Mouse (Mus musculus): ENCODE measurements around the gene Bbs9. TPM values are rescaled to one million over a fixed set of nuclear protein-coding genes. Genes with fewer than 3 reads are reported as not detected.
"Not testable (repeated sequence)": the region's sequence is repeated elsewhere in the genome, so short reads cannot be mapped to it uniquely, and the experiment has no call there.

The Bbs9 gene
- polyA plus RNA-seq, 1 experiment = 3.3 TPM

GRCm38 (mm10) chr9:22713286-22713685 lies 237.8 kb downstream of the Bbs9 start:
- H3K79me3 ChIP-seq (ENCODE audit: low read depth); H3K4me3 ChIP-seq (ENCODE audit: insufficient read depth, poor library complexity, severe bottlenecking); H3K79me2 ChIP-seq (ENCODE audit: control insufficient read depth, insufficient read depth); H3ac ChIP-seq (ENCODE audit: control insufficient read depth, insufficient read length, low read depth); H3K27me3 ChIP-seq (ENCODE audit: control insufficient read depth, insufficient read depth, insufficient read length); H3K36me3 ChIP-seq (ENCODE audit: control insufficient read depth, insufficient read depth): not testable (repeated sequence)
- peak; percentile 20 for TF ChIP-seq CTCF (IDR thresholded peaks at IDR 0.05; ENCODE audit: control insufficient read depth, insufficient read depth, insufficient read length)

GRCm38 (mm10) chr9:22717583-22717982 lies 242.1 kb downstream of the Bbs9 start:
- Histone ChIP-seq H3K79me3 (ENCODE audit: low read depth) (no peaks in the 10 kb centered on the region), H3K27me3 (ENCODE audit: control insufficient read depth, insufficient read depth, insufficient read length) (no peaks in the 10 kb centered on the region), H3K4me3 (ENCODE audit: insufficient read depth, poor library complexity, severe bottlenecking) (no peak overlapping the region), H3K79me2 (ENCODE audit: control insufficient read depth, insufficient read depth) (no peaks in the 10 kb centered on the region), H3ac (ENCODE audit: control insufficient read depth, insufficient read length, low read depth) (no peak overlapping the region), H3K36me3 (ENCODE audit: control insufficient read depth, insufficient read depth) (no peaks in the 10 kb centered on the region)
- TF ChIP-seq MYOD1 (IDR thresholded peaks at IDR 0.05; ENCODE audit: control insufficient read depth, insufficient read length, low read depth) = no peak
- TF ChIP-seq CTCF (IDR thresholded peaks at IDR 0.05; ENCODE audit: control insufficient read depth, insufficient read depth, insufficient read length) = no peak
- TF ChIP-seq CEBPB (IDR thresholded peaks at IDR 0.05; ENCODE audit: low read depth) = no peak
- no peak for TF ChIP-seq MAX (IDR thresholded peaks at IDR 0.05)
- TF ChIP-seq FOSL1 (IDR thresholded peaks at IDR 0.05; ENCODE audit: insufficient read depth, low read length, poor library complexity, severe bottlenecking) = no peak
- TF ChIP-seq USF1 (IDR thresholded peaks at IDR 0.05; ENCODE audit: low read depth) = no peak
- no peak for TF ChIP-seq MYOG (IDR thresholded peaks at IDR 0.05; ENCODE audit: control insufficient read depth, extremely low read depth, insufficient read length)

- Histone ChIP-seq H3K4me3 (ENCODE audit: insufficient read depth, poor library complexity, severe bottlenecking) (no peak overlapping the region), H3K79me2 (ENCODE audit: control insufficient read depth, insufficient read depth) (no peaks in the 10 kb centered on the region), H3K27me3 (ENCODE audit: control insufficient read depth, insufficient read depth, insufficient read length) (no peaks in the 10 kb centered on the region), H3K79me3 (ENCODE audit: low read depth) (no peaks in the 10 kb centered on the region), H3K36me3 (ENCODE audit: control insufficient read depth, insufficient read depth) (no peaks in the 10 kb centered on the region), H3ac (ENCODE audit: control insufficient read depth, insufficient read length, low read depth) (no peak overlapping the region)
- no peak for TF ChIP-seq MYOG (IDR thresholded peaks at IDR 0.05; ENCODE audit: control insufficient read depth, extremely low read depth, insufficient read length)
- TF ChIP-seq FOSL1 (IDR thresholded peaks at IDR 0.05; ENCODE audit: insufficient read depth, low read length, poor library complexity, severe bottlenecking) = no peak
- TF ChIP-seq CTCF (IDR thresholded peaks at IDR 0.05; ENCODE audit: control insufficient read depth, insufficient read depth, insufficient read length) = no peak
- TF ChIP-seq CEBPB (IDR thresholded peaks at IDR 0.05; ENCODE audit: low read depth) = no peak
- TF ChIP-seq USF1 (IDR thresholded peaks at IDR 0.05; ENCODE audit: low read depth) = no peak
- no peak for TF ChIP-seq MAX (IDR thresholded peaks at IDR 0.05)
- no peak for TF ChIP-seq MYOD1 (IDR thresholded peaks at IDR 0.05; ENCODE audit: control insufficient read depth, insufficient read length, low read depth)
These were observed 242.8 kb downstream of the Bbs9 start for GRCm38 (mm10) chr9:22718174-22718823.

- TF ChIP-seq CTCF (IDR thresholded peaks at IDR 0.05; ENCODE audit: control insufficient read depth, insufficient read depth, insufficient read length) (no peak), MYOD1 (IDR thresholded peaks at IDR 0.05; ENCODE audit: control insufficient read depth, insufficient read length, low read depth) (no peak), FOSL1 (IDR thresholded peaks at IDR 0.05; ENCODE audit: insufficient read depth, low read length, poor library complexity, severe bottlenecking) (no peak), MYOG (IDR thresholded peaks at IDR 0.05; ENCODE audit: control insufficient read depth, extremely low read depth, insufficient read length) (no peak), USF1 (IDR thresholded peaks at IDR 0.05; ENCODE audit: low read depth) (no peak)
- Histone ChIP-seq H3ac (ENCODE audit: control insufficient read depth, insufficient read length, low read depth) (no peak overlapping the region), H3K79me3 (ENCODE audit: low read depth) (no peaks in the 10 kb centered on the region), H3K27me3 (ENCODE audit: control insufficient read depth, insufficient read depth, insufficient read length) (no peaks in the 10 kb centered on the region), H3K4me3 (ENCODE audit: insufficient read depth, poor library complexity, severe bottlenecking) (no peak overlapping the region), H3K36me3 (ENCODE audit: control insufficient read depth, insufficient read depth) (no peaks in the 10 kb centered on the region), H3K79me2 (ENCODE audit: control insufficient read depth, insufficient read depth) (no peaks in the 10 kb centered on the region)
These were observed 257.1 kb downstream of the Bbs9 start for GRCm38 (mm10) chr9:22732646-22733045.

- TF ChIP-seq CEBPB (IDR thresholded peaks at IDR 0.05; ENCODE audit: low read depth) (no peak), MAX (IDR thresholded peaks at IDR 0.05) (no peak), CTCF (IDR thresholded peaks at IDR 0.05; ENCODE audit: control insufficient read depth, insufficient read depth, insufficient read length) (no peak), MYOG (IDR thresholded peaks at IDR 0.05; ENCODE audit: control insufficient read depth, extremely low read depth, insufficient read length) (no peak), MYOD1 (IDR thresholded peaks at IDR 0.05; ENCODE audit: control insufficient read depth, insufficient read length, low read depth) (no peak), FOSL1 (IDR thresholded peaks at IDR 0.05; ENCODE audit: insufficient read depth, low read length, poor library complexity, severe bottlenecking) (no peak), USF1 (IDR thresholded peaks at IDR 0.05; ENCODE audit: low read depth) (no peak)
- H3K36me3 ChIP-seq (ENCODE audit: control insufficient read depth, insufficient read depth) = no peaks in the 10 kb centered on the region
- H3ac ChIP-seq (ENCODE audit: control insufficient read depth, insufficient read length, low read depth) = no peak overlapping the region
- H3K27me3 ChIP-seq (ENCODE audit: control insufficient read depth, insufficient read depth, insufficient read length) = no peaks in the 10 kb centered on the region
- no peaks in the 10 kb centered on the region for H3K79me3 ChIP-seq (ENCODE audit: low read depth)
- no peaks in the 10 kb centered on the region for H3K79me2 ChIP-seq (ENCODE audit: control insufficient read depth, insufficient read depth)
- H3K4me3 ChIP-seq (ENCODE audit: insufficient read depth, poor library complexity, severe bottlenecking) = no peak overlapping the region
These were observed 259.4 kb downstream of the Bbs9 start for GRCm38 (mm10) chr9:22734954-22735353.

- H3ac ChIP-seq (ENCODE audit: control insufficient read depth, insufficient read length, low read depth) = no peak overlapping the region
- H3K4me3 ChIP-seq (ENCODE audit: insufficient read depth, poor library complexity, severe bottlenecking) = no peak overlapping the region
- no peaks in the 10 kb centered on the region for H3K79me2 ChIP-seq (ENCODE audit: control insufficient read depth, insufficient read depth)
- H3K27me3 ChIP-seq (ENCODE audit: control insufficient read depth, insufficient read depth, insufficient read length) = no peaks in the 10 kb centered on the region
- no peaks in the 10 kb centered on the region for H3K36me3 ChIP-seq (ENCODE audit: control insufficient read depth, insufficient read depth)
- no peaks in the 10 kb centered on the region for H3K79me3 ChIP-seq (ENCODE audit: low read depth)
- TF ChIP-seq USF1 (IDR thresholded peaks at IDR 0.05; ENCODE audit: low read depth) (no peak), MYOD1 (IDR thresholded peaks at IDR 0.05; ENCODE audit: control insufficient read depth, insufficient read length, low read depth) (no peak), FOSL1 (IDR thresholded peaks at IDR 0.05; ENCODE audit: insufficient read depth, low read length, poor library complexity, severe bottlenecking) (no peak), CEBPB (IDR thresholded peaks at IDR 0.05; ENCODE audit: low read depth) (no peak), CTCF (IDR thresholded peaks at IDR 0.05; ENCODE audit: control insufficient read depth, insufficient read depth, insufficient read length) (no peak), MAX (IDR thresholded peaks at IDR 0.05) (no peak), MYOG (IDR thresholded peaks at IDR 0.05; ENCODE audit: control insufficient read depth, extremely low read depth, insufficient read length) (no peak)
These were observed 259.9 kb downstream of the Bbs9 start for GRCm38 (mm10) chr9:22735385-22735784.
